Mouse (Mus musculus): Measurements from ENCODE around the gene Zfp597. TPM values are rescaled to one million over a fixed set of nuclear protein-coding genes. Genes with fewer than 3 reads are reported as not detected.

Zfp597 gene
- 6.4 and 6.8 TPM in 2 replicates for polyA plus RNA-seq (2015; fragmentation: Nextera tagmentation; extraction: Ambion mirVana)

- WGBS, result under 1% methylated on average over 75 of the region's 88 CpGs
- H3K36me3 ChIP-seq, result no peaks in the 10 kb centered on the region
- peak within 1 kb of the TSS; percentile 63 for H3K4me2 ChIP-seq
- no peaks in the 10 kb centered on the region for H3K9me3 ChIP-seq
- peak within 1 kb of the TSS; percentile 75 for H3K4me3 ChIP-seq
- peaks cover 10% of the 10 kb centered on the region for H3K4me1 ChIP-seq
- no peaks in the 10 kb centered on the region for H3K27me3 ChIP-seq
- H3K27ac ChIP-seq, result peak within 1 kb of the TSS; percentile 94
- ATAC-seq (ENCODE audit: borderline replicate concordance, extremely low read depth, low FRiP score, low TSS enrichment), result peak; percentile 100
- H3K9ac ChIP-seq, result peak within 1 kb of the TSS; percentile 84
Measured at GRCm38 (mm10) chr16:3884201-3885064, at the start of gene Zfp597, which contains the start of gene Gm20695. Gene Zfp597, minus strand, starts transcription at chr16:3884561. Gene Gm20695, plus strand, starts transcription at chr16:3884648.

- H3K9ac ChIP-seq, result no peak overlapping the region
- no peak overlapping the region for H3K4me2 ChIP-seq
- H3K9me3 ChIP-seq, result no peaks in the 10 kb centered on the region
- no peak overlapping the region for H3K27ac ChIP-seq
- no peaks in the 10 kb centered on the region for H3K27me3 ChIP-seq
- no peak overlapping the region for H3K4me3 ChIP-seq
- H3K36me3 ChIP-seq, result peaks cover 45% of the 10 kb centered on the region
- WGBS, result 95% methylated on average over 1 of the region's 1 CpGs
- ATAC-seq (ENCODE audit: borderline replicate concordance, extremely low read depth, low FRiP score, low TSS enrichment), result no peak
- no peaks in the 10 kb centered on the region for H3K4me1 ChIP-seq
Measured at GRCm38 (mm10) chr16:3934091-3934490, 49.7 kb upstream of the Zfp597 start.

GRCm38 (mm10) chr16:3933536-3933935, 49.2 kb upstream of the Zfp597 start:
- WGBS, result 92% methylated on average over 6 of the region's 6 CpGs
- Histone ChIP-seq H3K36me3 (peaks cover 46% of the 10 kb centered on the region), H3K4me3 (no peak overlapping the region), H3K27me3 (no peaks in the 10 kb centered on the region), H3K4me1 (no peaks in the 10 kb centered on the region), H3K27ac (no peak overlapping the region), H3K9ac (no peak overlapping the region), H3K9me3 (no peaks in the 10 kb centered on the region), H3K4me2 (no peak overlapping the region)
- ATAC-seq (ENCODE audit: borderline replicate concordance, extremely low read depth, low FRiP score, low TSS enrichment), result no peak

- H3K36me3 ChIP-seq, result peaks cover 45% of the 10 kb centered on the region
- H3K4me2 ChIP-seq, result no peak overlapping the region
- H3K27ac ChIP-seq, result 0 out of 2 replicates have a peak overlapping the region, but pooled peaks have one; percentile 12
- H3K9me3 ChIP-seq, result no peaks in the 10 kb centered on the region
- WGBS, result 76% methylated on average over 7 of the region's 7 CpGs
- no peaks in the 10 kb centered on the region for H3K4me1 ChIP-seq
- H3K27me3 ChIP-seq, result no peaks in the 10 kb centered on the region
- ATAC-seq (ENCODE audit: borderline replicate concordance, extremely low read depth, low FRiP score, low TSS enrichment), result no peak
- H3K9ac ChIP-seq, result no peak overlapping the region
- no peak overlapping the region for H3K4me3 ChIP-seq
Measured at GRCm38 (mm10) chr16:3929151-3929550, 44.8 kb upstream of the Zfp597 start.

DNA sequence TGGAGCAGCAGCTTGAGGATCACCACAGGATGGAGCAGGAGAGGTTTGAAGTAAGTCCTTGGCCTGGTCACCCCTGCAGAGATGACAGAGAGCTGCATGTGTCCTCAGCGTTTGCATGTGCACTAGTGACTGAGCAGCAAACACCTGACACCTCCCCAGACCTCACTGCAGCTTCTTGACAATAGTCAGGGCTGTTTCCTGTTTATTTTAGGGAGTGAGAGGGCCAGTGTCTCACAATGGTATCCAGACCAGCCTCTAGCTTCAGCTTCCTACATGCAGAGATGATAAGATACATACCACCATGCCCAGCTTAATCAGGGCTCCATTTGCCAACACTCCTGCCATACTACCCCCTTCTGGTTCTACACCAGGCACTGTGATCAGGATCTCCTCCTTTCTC, 44.2 kb upstream of the Zfp597 start:
- WGBS, result 52% methylated on average over 1 of the region's 1 CpGs
- Histone ChIP-seq H3K9ac (no peak overlapping the region), H3K4me1 (no peaks in the 10 kb centered on the region), H3K27me3 (no peaks in the 10 kb centered on the region), H3K4me2 (no peak overlapping the region), H3K4me3 (no peak overlapping the region), H3K27ac (no peak overlapping the region), H3K9me3 (no peaks in the 10 kb centered on the region), H3K36me3 (peaks cover 46% of the 10 kb centered on the region)
- no peak for ATAC-seq (ENCODE audit: borderline replicate concordance, extremely low read depth, low FRiP score, low TSS enrichment)

GRCm38 (mm10) chr16:3923966-3924365, 39.6 kb upstream of the Zfp597 start:
- WGBS, result 65% methylated on average over 4 of the region's 4 CpGs
- peak; percentile 59; the same call in 1 of the 2 replicates for ATAC-seq (ENCODE audit: borderline replicate concordance, extremely low read depth, low FRiP score, low TSS enrichment)

DNA sequence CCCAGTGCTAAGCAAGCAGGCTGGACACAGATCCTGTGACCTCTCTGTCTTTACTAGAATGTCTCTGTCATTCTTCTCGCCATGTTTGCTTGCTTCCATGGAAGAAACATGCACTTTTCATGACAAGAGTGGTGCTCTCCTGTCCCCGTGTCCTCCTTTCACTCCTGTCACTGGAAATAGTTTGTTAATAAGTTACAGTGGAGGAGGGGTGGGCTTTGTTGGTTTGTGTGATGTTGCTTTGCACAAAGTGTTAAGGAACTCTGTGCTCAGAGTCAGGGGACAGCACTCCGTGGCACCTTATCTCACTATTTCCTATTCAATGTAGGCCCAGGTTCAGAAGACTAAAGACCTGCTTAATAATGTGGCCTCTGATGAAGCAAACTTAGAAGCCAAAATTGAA, 39.2 kb upstream of the Zfp597 start:
- 61% methylated on average over 3 of the region's 3 CpGs for WGBS
- no peaks in the 10 kb centered on the region for H3K27me3 ChIP-seq
- H3K4me1 ChIP-seq, result 0 out of 2 replicates have a peak, but pooled peaks cover 3% of the 10 kb centered on the region
- H3K9ac ChIP-seq, result no peak overlapping the region
- H3K36me3 ChIP-seq, result peaks cover 45% of the 10 kb centered on the region
- H3K27ac ChIP-seq, result peak overlapping the region; percentile 64
- no peak overlapping the region for H3K4me3 ChIP-seq
- no peak for ATAC-seq (ENCODE audit: borderline replicate concordance, extremely low read depth, low FRiP score, low TSS enrichment)
- H3K4me2 ChIP-seq, result no peak overlapping the region
- H3K9me3 ChIP-seq, result no peaks in the 10 kb centered on the region

More at GRCm38 (mm10) chr16:3923966-3924365, 39.6 kb upstream of the Zfp597 start:
- Histone ChIP-seq H3K27ac (peak overlapping the region; percentile 72), H3K36me3 (peaks cover 47% of the 10 kb centered on the region), H3K4me3 (no peak overlapping the region), H3K27me3 (no peaks in the 10 kb centered on the region), H3K9ac (0 out of 2 replicates have a peak overlapping the region, but pooled peaks have one; percentile 7), H3K4me2 (no peak overlapping the region), H3K4me1 (0 out of 2 replicates have a peak, but pooled peaks cover 3% of the 10 kb centered on the region), H3K9me3 (no peaks in the 10 kb centered on the region)

DNA sequence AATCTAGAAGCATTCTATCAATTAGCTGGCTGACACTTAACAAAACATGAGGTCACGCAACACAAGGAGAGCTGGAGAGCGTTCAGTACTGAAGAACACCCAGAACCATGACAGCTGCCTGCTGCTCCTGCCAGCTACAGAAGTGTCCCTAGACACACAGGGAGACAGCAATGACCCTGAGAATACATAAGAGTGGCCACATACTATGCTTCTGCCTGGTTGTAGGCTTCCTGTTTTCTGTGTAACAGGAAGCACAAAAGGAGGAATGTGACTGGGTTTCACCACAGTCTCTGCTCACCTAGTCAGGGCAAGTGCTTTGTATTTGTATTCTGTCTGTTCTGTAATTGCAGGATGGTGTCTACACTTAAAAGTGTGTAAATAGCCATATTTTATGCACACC, 36.4 kb upstream of the Zfp597 start:
- Histone ChIP-seq H3K4me2 (no peak overlapping the region), H3K9ac (no peak overlapping the region), H3K27ac (no peak overlapping the region), H3K36me3 (peaks cover 42% of the 10 kb centered on the region), H3K9me3 (no peaks in the 10 kb centered on the region), H3K4me1 (0 out of 2 replicates have a peak, but pooled peaks cover 3% of the 10 kb centered on the region), H3K27me3 (no peaks in the 10 kb centered on the region), H3K4me3 (no peak overlapping the region)
- ATAC-seq (ENCODE audit: borderline replicate concordance, extremely low read depth, low FRiP score, low TSS enrichment), result no peak
- WGBS, result 91% methylated on average over 2 of the region's 2 CpGs

GRCm38 (mm10) chr16:3909118-3909517, 24.8 kb upstream of the Zfp597 start:
- ATAC-seq (ENCODE audit: borderline replicate concordance, extremely low read depth, low FRiP score, low TSS enrichment), result no peak
- WGBS, result 3% methylated on average over 20 of the region's 20 CpGs
- H3K4me2 ChIP-seq, result peak overlapping the region; percentile 83

DNA sequence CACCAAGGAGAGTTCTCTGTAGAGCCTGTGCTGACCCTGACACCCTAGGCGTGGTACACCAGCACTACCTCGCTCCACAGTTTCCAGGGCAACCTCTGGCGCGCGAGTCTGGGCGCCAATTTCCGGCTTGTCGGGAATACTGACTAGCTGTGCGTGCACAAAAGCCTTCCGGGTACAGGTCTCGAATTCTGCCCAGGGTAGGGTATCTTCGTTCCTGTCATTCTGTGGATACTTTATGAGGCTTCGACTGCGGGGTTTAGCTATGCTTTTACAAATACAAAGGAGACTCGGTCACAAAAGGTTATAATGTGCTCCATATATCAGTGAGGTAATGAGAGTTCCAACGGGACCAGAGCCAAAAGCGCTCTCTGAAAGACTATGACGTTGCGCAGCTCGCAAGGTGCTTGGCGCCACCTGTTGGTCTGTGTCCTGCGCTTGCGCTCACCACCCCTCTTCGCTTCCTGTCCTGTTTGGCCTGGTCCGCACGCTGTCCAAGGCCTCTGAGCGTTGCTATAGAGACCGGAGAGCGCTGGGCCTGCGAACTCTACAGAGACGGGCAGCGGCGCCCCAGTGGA, 24.3 kb upstream of the Zfp597 start, which contains the start of the genes 1700037C18Rik and Cluap1:
TSS of gene 1700037C18Rik (minus strand) at position 153 of the 575 bp plus-strand sequence.
TSS of gene Cluap1 (plus strand) at position 265 of the 575 bp plus-strand sequence.
- Histone ChIP-seq H3K9me3 (no peaks in the 10 kb centered on the region), H3K4me2 (peak within 1 kb of the TSS; percentile 83), H3K36me3 (peaks cover 38% of the 10 kb centered on the region), H3K27ac (peak within 1 kb of the TSS; percentile 83), H3K27me3 (no peaks in the 10 kb centered on the region), H3K4me1 (peaks cover 9% of the 10 kb centered on the region), H3K9ac (peak within 1 kb of the TSS; percentile 67), H3K4me3 (peak within 1 kb of the TSS; percentile 63)
- ATAC-seq (ENCODE audit: borderline replicate concordance, extremely low read depth, low FRiP score, low TSS enrichment), result peak; percentile 98
- WGBS, result under 1% methylated on average over 33 of the region's 33 CpGs

More at GRCm38 (mm10) chr16:3909118-3909517, 24.8 kb upstream of the Zfp597 start:
- peaks cover 9% of the 10 kb centered on the region for H3K4me1 ChIP-seq
- H3K27ac ChIP-seq, result peak overlapping the region; percentile 83
- peak overlapping the region; percentile 67 for H3K9ac ChIP-seq
- H3K27me3 ChIP-seq, result no peaks in the 10 kb centered on the region
- H3K9me3 ChIP-seq, result no peaks in the 10 kb centered on the region
- peaks cover 35% of the 10 kb centered on the region for H3K36me3 ChIP-seq
- H3K4me3 ChIP-seq, result peak overlapping the region; percentile 63

- no peaks in the 10 kb centered on the region for H3K9me3 ChIP-seq
- H3K4me1 ChIP-seq, result peaks cover 9% of the 10 kb centered on the region
- H3K4me3 ChIP-seq, result no peak overlapping the region
- H3K27me3 ChIP-seq, result no peaks in the 10 kb centered on the region
- WGBS, result 58% methylated on average over 2 of the region's 2 CpGs
- no peak overlapping the region for H3K4me2 ChIP-seq
- ATAC-seq (ENCODE audit: borderline replicate concordance, extremely low read depth, low FRiP score, low TSS enrichment), result no peak
- H3K9ac ChIP-seq, result no peak overlapping the region
- no peak overlapping the region for H3K27ac ChIP-seq
- peaks cover 31% of the 10 kb centered on the region for H3K36me3 ChIP-seq
Measured at GRCm38 (mm10) chr16:3907471-3907870, 23.1 kb upstream of the Zfp597 start.

All from lung, embryonic 15.5 days (tissue).